Mouse (Mus musculus) lung, postnatal 36 days (tissue): ENCODE measurements around the gene Rad51b.
A peak's percentile ranks its signal among the peaks of the same experiment; 100 is the strongest.

Source experiments
- DNase-seq: peaks from one replicate; pipeline ENCODE4 v3.0.0; 2022; ENCODE audit warnings: mixed read lengths

Rad51b gene

DNA sequence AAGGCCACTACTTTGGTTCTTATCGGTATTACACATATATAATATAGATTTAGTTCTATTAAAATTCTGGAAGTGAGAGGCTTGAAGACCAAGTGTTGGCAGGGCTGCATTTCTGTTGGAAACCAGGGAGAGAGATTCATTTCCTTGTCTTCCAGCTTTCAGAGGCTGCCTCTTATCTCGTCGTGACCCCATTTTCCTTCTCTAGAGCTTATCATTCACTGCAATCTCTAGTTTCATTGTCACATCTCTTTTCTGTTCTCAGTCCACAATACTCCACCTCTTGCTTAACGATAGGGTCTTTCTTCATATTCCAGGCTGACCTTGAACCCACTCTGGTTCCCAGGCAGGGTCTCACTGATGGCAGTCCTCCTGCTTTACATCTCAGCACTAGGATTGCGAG is 202.7 kb downstream of the Rad51b start:
- no peak for DNase-seq

GRCm38 (mm10) chr12:79501877-79502276 is 204.8 kb downstream of the Rad51b start:
- DNase-seq = no peak

- DNase-seq = no peak
Measured at GRCm38 (mm10) chr12:79502862-79503581, 205.9 kb downstream of the Rad51b start.

- DNase-seq = no peak
Measured at GRCm38 (mm10) chr12:79503582-79504515, 206.8 kb downstream of the Rad51b start.

DNA sequence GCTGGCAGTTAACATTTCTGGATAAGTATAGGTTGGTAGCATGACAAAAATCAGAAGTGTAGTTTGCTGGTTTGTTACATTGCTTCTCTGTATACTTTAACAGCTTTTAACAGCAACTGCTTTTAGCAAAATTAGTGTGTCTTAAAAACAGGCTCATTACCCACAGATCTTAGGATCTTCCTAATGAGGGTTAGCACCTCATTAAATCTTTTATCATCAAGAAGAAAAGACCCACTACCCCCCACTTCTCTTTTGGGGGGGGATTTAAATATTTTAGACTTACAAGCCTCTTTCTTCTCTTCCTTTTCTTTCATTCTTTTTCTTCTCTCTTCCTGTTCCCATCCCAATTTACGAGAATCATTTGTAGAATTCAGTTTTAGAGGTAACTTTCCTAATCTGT is 207.6 kb downstream of the Rad51b start:
- DNase-seq = no peak

DNA sequence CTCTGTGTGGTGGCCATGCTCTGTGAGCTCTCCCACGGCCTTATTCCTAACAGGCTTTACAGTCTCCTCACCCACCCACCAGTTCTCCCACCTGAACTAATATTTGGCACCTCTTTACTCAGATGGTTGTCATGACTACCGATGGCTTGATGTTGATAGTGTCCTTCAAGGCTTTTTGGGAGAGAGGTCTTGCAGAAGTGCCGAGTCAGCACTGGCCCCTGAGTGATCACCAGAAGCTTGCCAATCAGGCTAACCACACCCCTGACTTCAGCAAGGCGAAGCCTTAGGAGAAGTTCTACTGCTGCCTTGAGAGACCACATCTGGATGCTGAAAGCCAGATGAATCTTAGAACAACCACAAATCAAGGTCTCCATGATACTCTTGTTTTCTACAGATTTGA is 209.3 kb downstream of the Rad51b start:
- no peak for DNase-seq

GRCm38 (mm10) chr12:79507141-79507681 is 210.1 kb downstream of the Rad51b start:
- DNase-seq = peak; percentile 46

GRCm38 (mm10) chr12:79511454-79512204 is 214.5 kb downstream of the Rad51b start:
- DNase-seq = peak; percentile 47

- no peak for DNase-seq
Measured at GRCm38 (mm10) chr12:79512205-79512886, 215.3 kb downstream of the Rad51b start.

DNA sequence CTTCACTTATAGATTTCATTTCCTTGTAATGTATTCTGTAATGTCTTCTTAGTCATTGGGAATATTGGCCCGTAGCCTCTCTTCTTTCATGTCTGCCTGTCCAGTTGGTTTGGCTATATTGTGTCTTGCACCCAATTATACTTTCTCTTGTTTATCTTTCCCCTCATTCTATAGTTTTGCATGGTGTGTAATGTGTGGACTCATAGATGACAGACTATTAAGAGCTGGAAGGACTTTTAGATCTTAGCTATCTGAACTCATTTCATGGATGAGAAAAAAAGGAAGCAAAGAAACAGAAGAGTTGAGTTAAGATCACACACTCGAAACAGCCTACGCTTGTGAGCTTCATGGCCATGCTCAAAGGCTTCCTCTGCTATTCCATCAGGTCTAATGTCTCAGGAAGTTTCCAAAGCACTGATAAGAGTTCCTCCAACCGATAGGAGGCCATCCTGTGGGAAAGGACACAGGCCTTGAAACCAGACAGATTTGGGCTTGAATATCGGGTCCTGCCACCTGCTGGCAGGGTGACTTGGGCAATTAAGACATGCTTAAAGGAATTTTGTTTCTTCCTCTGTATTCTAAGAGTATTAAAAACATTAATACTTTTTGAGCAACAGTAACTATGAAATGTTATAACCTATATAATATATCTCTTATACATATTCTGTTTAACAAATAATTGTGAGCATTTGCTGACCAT is 216.1 kb downstream of the Rad51b start:
- DNase-seq = no peak

DNA sequence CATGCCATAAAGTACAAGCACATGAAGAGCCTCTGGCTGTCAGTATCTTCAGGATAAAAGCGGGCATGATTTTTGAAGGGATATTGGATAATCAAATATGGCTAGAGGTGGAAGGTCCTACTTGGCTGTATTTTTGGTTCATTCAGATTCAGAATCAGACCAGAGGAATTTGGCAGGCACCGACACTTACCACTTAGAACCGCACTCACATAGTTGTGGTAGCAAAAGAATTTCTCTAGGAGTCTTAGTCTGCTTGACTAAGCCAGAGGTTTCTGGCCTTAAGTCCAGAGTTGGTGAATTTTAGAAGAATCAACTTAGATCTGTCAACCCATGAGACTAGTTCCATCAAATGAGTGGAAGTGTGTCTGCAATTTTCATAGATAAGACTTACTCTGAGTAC is 217.6 kb downstream of the Rad51b start:
- peak; percentile 73 for DNase-seq

DNA sequence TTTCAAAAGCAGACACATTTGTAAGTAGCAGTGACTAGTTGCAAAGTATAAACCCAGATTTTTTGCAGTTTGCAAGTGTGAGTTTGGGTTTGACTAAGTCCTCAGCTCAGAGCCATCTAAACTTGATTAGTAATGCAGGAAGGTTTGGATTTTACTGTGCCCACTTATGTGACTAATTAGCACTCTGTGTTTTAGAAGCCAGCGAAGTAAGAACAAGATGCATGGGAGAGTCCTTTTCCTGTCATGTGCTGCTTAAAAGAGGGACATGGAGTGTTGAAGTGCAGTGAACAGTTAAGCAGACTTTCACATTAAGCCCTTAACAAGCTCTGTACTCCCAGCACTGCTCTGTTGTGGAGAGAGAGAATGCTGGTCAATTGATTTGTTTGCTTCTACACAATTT is 225.3 kb downstream of the Rad51b start:
- no peak for DNase-seq

GRCm38 (mm10) chr12:79524941-79525871 is 228.1 kb downstream of the Rad51b start:
- DNase-seq = no peak

DNA sequence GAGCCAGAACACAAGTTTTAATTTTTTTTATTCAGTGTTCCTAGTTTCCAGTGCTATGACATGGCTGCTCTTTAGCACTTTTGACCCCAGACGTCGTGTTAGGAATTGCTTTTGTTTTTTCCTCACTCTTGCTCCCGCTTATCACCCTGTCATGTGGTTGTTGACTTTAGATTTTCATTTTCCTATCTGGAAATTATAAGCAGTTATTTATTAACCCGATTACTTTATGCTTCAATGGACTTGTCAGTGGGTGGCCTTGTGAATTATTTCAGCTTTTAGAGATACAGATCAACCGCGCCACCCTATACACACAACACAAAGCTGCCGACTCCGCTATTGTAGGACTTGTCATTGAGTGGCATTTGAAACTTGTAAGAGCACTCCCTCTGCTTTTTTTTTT is 228.8 kb downstream of the Rad51b start:
- no peak for DNase-seq

- no peak for DNase-seq
Measured at GRCm38 (mm10) chr12:79527222-79527621, 230.1 kb downstream of the Rad51b start.

DNA sequence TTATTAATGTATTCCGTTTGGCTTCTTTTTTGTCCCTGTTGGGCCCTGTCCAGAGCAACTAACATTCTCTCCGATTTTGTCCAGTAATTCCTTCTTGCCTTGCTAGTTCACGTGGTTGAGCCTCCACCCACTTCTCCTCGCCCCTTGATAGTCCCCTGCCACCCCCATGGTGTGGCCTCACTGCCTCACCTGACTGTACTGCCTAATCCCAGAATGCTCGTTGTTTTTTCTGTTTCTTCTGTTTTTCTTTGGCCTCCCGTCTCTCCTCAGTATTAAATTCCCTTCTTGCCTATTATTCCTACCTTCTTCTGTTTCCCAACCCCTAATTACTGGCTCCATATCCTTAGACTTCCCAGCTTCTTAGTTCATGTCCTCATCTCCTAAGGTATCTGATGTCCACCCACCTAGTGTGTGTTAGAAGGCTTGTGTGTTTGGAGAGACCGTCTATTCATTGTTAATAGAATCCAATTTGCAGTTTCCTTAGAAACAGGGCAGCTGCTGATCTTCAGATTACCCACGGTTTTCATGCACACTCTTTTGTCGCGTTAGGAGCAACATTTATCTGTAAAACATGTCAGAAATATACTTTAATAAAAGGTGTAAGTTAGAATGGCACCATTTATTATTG is 233.3 kb downstream of the Rad51b start:
- DNase-seq = no peak

GRCm38 (mm10) chr12:79531809-79532798 is 235.0 kb downstream of the Rad51b start:
- DNase-seq = no peak

GRCm38 (mm10) chr12:79534778-79535177 is 237.7 kb downstream of the Rad51b start:
- DNase-seq = peak; percentile 78
